Mouse (Mus musculus): ENCODE results near the gene Cabcoco1. TPM values are rescaled to one million over a fixed set of nuclear protein-coding genes. Genes with fewer than 3 reads are reported as not detected.

Cabcoco1 gene
- polyA plus RNA-seq, 1 experiment from 2014 or later = 3.7 TPM

DNA sequence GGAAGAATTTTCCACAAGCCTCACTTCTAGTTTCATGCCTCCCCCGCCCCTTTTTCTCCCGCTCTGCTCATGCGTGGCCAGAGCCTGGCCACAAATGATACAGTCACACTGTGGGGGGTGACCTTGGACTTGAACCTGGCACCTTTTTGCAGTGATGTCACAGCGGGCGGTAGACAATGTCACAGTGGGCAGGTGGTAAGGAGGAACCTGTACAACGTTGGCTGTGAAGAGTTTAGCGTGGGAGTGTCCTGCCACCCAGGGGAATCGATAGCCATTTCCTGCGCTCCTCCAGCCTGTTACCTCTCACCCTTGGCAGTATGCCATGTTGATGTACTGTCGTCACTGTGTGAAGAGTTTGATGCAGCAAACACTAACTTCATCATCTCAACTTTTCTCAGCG, 81.9 kb downstream of the Cabcoco1 start:
- H3K9me3 ChIP-seq (ENCODE audit: low read length) = no peaks in the 10 kb centered on the region
- no peaks in the 10 kb centered on the region for H3K27me3 ChIP-seq (ENCODE audit: insufficient read depth, low read length)
- H3K4me3 ChIP-seq (ENCODE audit: low read depth, low read length) = no peak overlapping the region
- no peak overlapping the region for H3K9ac ChIP-seq (replicated peaks)
- no peak overlapping the region for H3K4me2 ChIP-seq (ENCODE audit: low read depth, low read length)
- no peaks in the 10 kb centered on the region for H3K36me3 ChIP-seq (replicated peaks; ENCODE audit: insufficient read depth, low read length)
- ATAC-seq (peak; percentile 83), DNase-seq (peak; percentile 45)
- H3K4me1 ChIP-seq (ENCODE audit: insufficient read depth) = no peaks in the 10 kb centered on the region
- 78% methylated on average over 11 of the region's 11 CpGs for WGBS (ENCODE audit: insufficient replicate concordance)
- no peak for TF ChIP-seq EP300 (IDR thresholded peaks at IDR 0.05; ENCODE audit: low read depth)
- TF ChIP-seq CTCF (IDR thresholded peaks at IDR 0.05; ENCODE audit: low read depth) = peak; percentile 23
- no peak overlapping the region for H3K27ac ChIP-seq (ENCODE audit: low read depth)

DNA sequence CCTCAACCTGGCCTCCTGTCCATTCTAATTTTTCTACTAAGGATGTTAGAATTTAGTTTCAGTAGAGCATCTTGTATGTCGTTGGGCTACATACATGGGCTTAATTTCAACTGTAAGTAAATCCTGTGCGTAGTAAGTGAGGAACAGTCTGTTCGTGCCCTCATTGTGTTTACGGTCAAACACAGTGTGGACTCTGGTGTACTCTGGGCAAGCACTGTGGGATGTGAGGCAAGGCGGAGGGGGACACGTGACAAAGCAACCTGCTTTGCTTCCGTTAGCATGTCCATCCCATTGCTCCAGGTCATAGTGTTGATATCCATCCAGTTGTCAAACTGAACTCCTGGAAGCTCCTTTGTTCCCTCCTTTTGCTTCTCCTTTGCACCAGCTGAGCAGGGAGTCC, 84.7 kb downstream of the Cabcoco1 start:
- Histone ChIP-seq H3K4me1 (ENCODE audit: insufficient read depth) (no peaks in the 10 kb centered on the region), H3K9ac (replicated peaks) (no peak overlapping the region), H3K36me3 (replicated peaks; ENCODE audit: insufficient read depth, low read length) (no peaks in the 10 kb centered on the region), H3K4me3 (ENCODE audit: low read depth, low read length) (no peak overlapping the region), H3K9me3 (ENCODE audit: low read length) (no peaks in the 10 kb centered on the region), H3K27me3 (ENCODE audit: insufficient read depth, low read length) (no peaks in the 10 kb centered on the region), H3K27ac (ENCODE audit: low read depth) (peak overlapping the region; percentile 29; the same call in 1 of the 2 replicates), H3K4me2 (ENCODE audit: low read depth, low read length) (no peak overlapping the region)
- WGBS (ENCODE audit: insufficient replicate concordance) = 74% methylated on average over 7 of the region's 7 CpGs
- DNase-seq (peak; percentile 33), ATAC-seq (peak; percentile 86)
- TF ChIP-seq CTCF (IDR thresholded peaks at IDR 0.05; ENCODE audit: low read depth) (no peak), EP300 (IDR thresholded peaks at IDR 0.05; ENCODE audit: low read depth) (no peak)

GRCm38 (mm10) chr10:68454541-68454940, 87.2 kb downstream of the Cabcoco1 start:
- Histone ChIP-seq H3K9ac (replicated peaks) (no peak overlapping the region), H3K9me3 (ENCODE audit: low read length) (no peaks in the 10 kb centered on the region), H3K4me2 (ENCODE audit: low read depth, low read length) (no peak overlapping the region), H3K36me3 (replicated peaks; ENCODE audit: insufficient read depth, low read length) (no peaks in the 10 kb centered on the region), H3K4me1 (ENCODE audit: insufficient read depth) (no peaks in the 10 kb centered on the region), H3K4me3 (ENCODE audit: low read depth, low read length) (no peak overlapping the region), H3K27ac (ENCODE audit: low read depth) (no peak overlapping the region), H3K27me3 (ENCODE audit: insufficient read depth, low read length) (no peaks in the 10 kb centered on the region)
- DNase-seq (no peak), ATAC-seq (no peak)
- TF ChIP-seq EP300 (IDR thresholded peaks at IDR 0.05; ENCODE audit: low read depth) (no peak), CTCF (IDR thresholded peaks at IDR 0.05; ENCODE audit: low read depth) (peak; percentile 41)

DNA sequence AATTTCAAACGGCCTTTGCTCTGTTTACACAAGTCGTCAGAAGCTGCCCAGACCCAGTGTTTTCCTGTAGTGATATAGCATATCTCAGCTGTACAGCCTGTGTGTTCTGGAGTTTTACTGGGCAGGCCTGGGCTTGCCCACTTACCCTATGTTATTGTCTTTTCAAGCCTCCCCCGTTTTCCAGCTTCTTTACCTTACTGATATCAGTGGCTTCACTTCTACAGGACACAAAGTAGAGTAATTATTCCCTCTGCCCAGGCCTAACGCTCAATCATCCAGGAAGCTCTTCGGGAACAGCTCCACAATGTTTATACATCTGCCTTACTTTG, 94.9 kb downstream of the Cabcoco1 start:
- Histone ChIP-seq H3K9me3 (ENCODE audit: low read length) (no peaks in the 10 kb centered on the region), H3K27ac (ENCODE audit: low read depth) (peak overlapping the region; percentile 89), H3K27me3 (ENCODE audit: insufficient read depth, low read length) (no peaks in the 10 kb centered on the region), H3K4me3 (ENCODE audit: low read depth, low read length) (no peak overlapping the region), H3K36me3 (replicated peaks; ENCODE audit: insufficient read depth, low read length) (no peaks in the 10 kb centered on the region), H3K9ac (replicated peaks) (peak overlapping the region; percentile 23; the same call in 1 of the 2 replicates), H3K4me1 (ENCODE audit: insufficient read depth) (peaks cover 22% of the 10 kb centered on the region), H3K4me2 (ENCODE audit: low read depth, low read length) (peak overlapping the region; percentile 62)
- peak; percentile 40 for DNase-seq
- TF ChIP-seq CTCF (IDR thresholded peaks at IDR 0.05; ENCODE audit: low read depth) (no peak), EP300 (IDR thresholded peaks at IDR 0.05; ENCODE audit: low read depth) (peak; percentile 79)
- peak; percentile 87 for ATAC-seq
- 19% methylated on average over 5 of the region's 5 CpGs for WGBS (ENCODE audit: insufficient replicate concordance)

- H3K36me3 ChIP-seq (replicated peaks; ENCODE audit: insufficient read depth, low read length) = no peaks in the 10 kb centered on the region
- H3K9me3 ChIP-seq (ENCODE audit: low read length) = no peaks in the 10 kb centered on the region
- TF ChIP-seq CTCF (IDR thresholded peaks at IDR 0.05; ENCODE audit: low read depth) (peak; percentile 39), EP300 (IDR thresholded peaks at IDR 0.05; ENCODE audit: low read depth) (peak; percentile 36; the same call in 1 of the 2 replicates)
- H3K4me2 ChIP-seq (ENCODE audit: low read depth, low read length) = peak overlapping the region; percentile 62
- ATAC-seq (peak; percentile 38), DNase-seq (peak; percentile 27)
- peak overlapping the region; percentile 23 for H3K9ac ChIP-seq (replicated peaks)
- H3K27me3 ChIP-seq (ENCODE audit: insufficient read depth, low read length) = no peaks in the 10 kb centered on the region
- H3K27ac ChIP-seq (ENCODE audit: low read depth) = peak overlapping the region; percentile 89
- H3K4me3 ChIP-seq (ENCODE audit: low read depth, low read length) = 0 out of 2 replicates have a peak overlapping the region, but pooled peaks have one; percentile 14
- 11% methylated on average over 15 of the region's 15 CpGs for WGBS (ENCODE audit: insufficient replicate concordance)
- H3K4me1 ChIP-seq (ENCODE audit: insufficient read depth) = peaks cover 22% of the 10 kb centered on the region
Observed at GRCm38 (mm10) chr10:68445876-68446796, 95.6 kb downstream of the Cabcoco1 start.

GRCm38 (mm10) chr10:68445244-68445811, 96.4 kb downstream of the Cabcoco1 start:
- no peak for DNase-seq
- Histone ChIP-seq H3K9ac (replicated peaks) (no peak overlapping the region), H3K36me3 (replicated peaks; ENCODE audit: insufficient read depth, low read length) (no peaks in the 10 kb centered on the region), H3K9me3 (ENCODE audit: low read length) (no peaks in the 10 kb centered on the region), H3K4me2 (ENCODE audit: low read depth, low read length) (peak overlapping the region; percentile 62; the same call in 1 of the 2 replicates), H3K27ac (ENCODE audit: low read depth) (peak overlapping the region; percentile 89), H3K4me1 (ENCODE audit: insufficient read depth) (peaks cover 22% of the 10 kb centered on the region), H3K27me3 (ENCODE audit: insufficient read depth, low read length) (no peaks in the 10 kb centered on the region), H3K4me3 (ENCODE audit: low read depth, low read length) (no peak overlapping the region)
- no peak for ATAC-seq
- 55% methylated on average over 8 of the region's 8 CpGs for WGBS (ENCODE audit: insufficient replicate concordance)
- TF ChIP-seq EP300 (IDR thresholded peaks at IDR 0.05; ENCODE audit: low read depth) (no peak), CTCF (IDR thresholded peaks at IDR 0.05; ENCODE audit: low read depth) (no peak)

All from liver, postnatal 0 days (tissue).